Mouse (Mus musculus) cortical plate, adult 2 months (tissue): ENCODE measurements at regions not wholly inside any gene's neighbourhood (a gene's known extent, or its start where the extent isn't known, plus 50 kb on each side); places are given as distances from the start of the nearest gene placed in this dataset.

Experiments
- H3K27ac ChIP-seq: fragments of 200-500 bp; 2 replicates; pipeline ENCODE4 v1.5.1; 2012; ENCODE audit warnings: low read length, control low read depth, inconsistent platforms; ENCODE audit not compliant: insufficient read depth
- H3K4me1 ChIP-seq: fragments of 200-500 bp; 2 replicates; pipeline ENCODE4 v1.6.1; 2011; ENCODE audit warnings: low read length; ENCODE audit not compliant: control insufficient read depth, insufficient read depth
- H3K4me3 ChIP-seq: fragments of 200-500 bp; 2 replicates; pipeline ENCODE4 v1.5.1; 2011; ENCODE audit warnings: mild to moderate bottlenecking, low read length, control low read depth; ENCODE audit not compliant: insufficient read depth
- CTCF ChIP-seq: fragments of 200-500 bp; IDR thresholded peaks from 2 replicates; pipeline ENCODE4 v1.5.1; 2011; ENCODE audit warnings: mild to moderate bottlenecking, control low read depth, low read length; ENCODE audit not compliant: insufficient read depth; ENCODE audit errors: extremely low read depth
- POLR2A ChIP-seq: fragments of 200-500 bp; IDR thresholded peaks from 2 replicates; pipeline ENCODE4 v1.6.1; 2011; ENCODE audit warnings: mild to moderate bottlenecking, low read length, control low read depth; ENCODE audit not compliant: insufficient read depth; ENCODE audit errors: extremely low read depth

- H3K4me1 ChIP-seq: no peaks in the 10 kb centered on the region
- H3K4me3 ChIP-seq: no peak overlapping the region
- TF ChIP-seq POLR2A (no peak), CTCF (no peak)
- no peak overlapping the region for H3K27ac ChIP-seq
Observed at GRCm38 (mm10) chr6:103183355-103183754, 327.0 kb upstream of the Chl1 start.

GRCm38 (mm10) chr6:103196838-103197237 is 313.5 kb upstream of the Chl1 start:
- H3K27ac ChIP-seq: no peak overlapping the region
- H3K4me3 ChIP-seq: no peak overlapping the region
- TF ChIP-seq POLR2A: no peak
- no peak for TF ChIP-seq CTCF
- no peaks in the 10 kb centered on the region for H3K4me1 ChIP-seq

- TF ChIP-seq CTCF (no peak), POLR2A (no peak)
- no peak overlapping the region for H3K4me3 ChIP-seq
Observed at GRCm38 (mm10) chr6:103201605-103202004, 308.8 kb upstream of the Chl1 start.

GRCm38 (mm10) chr6:103209202-103209601 is 301.2 kb upstream of the Chl1 start:
- no peaks in the 10 kb centered on the region for H3K4me1 ChIP-seq
- no peak overlapping the region for H3K4me3 ChIP-seq
- no peak overlapping the region for H3K27ac ChIP-seq
- TF ChIP-seq POLR2A: no peak
- TF ChIP-seq CTCF: no peak

More at GRCm38 (mm10) chr6:103201605-103202004, 308.8 kb upstream of the Chl1 start:
- Histone ChIP-seq H3K27ac (no peak overlapping the region), H3K4me1 (no peaks in the 10 kb centered on the region)

GRCm38 (mm10) chr6:103213160-103213559 is 297.2 kb upstream of the Chl1 start:
- Histone ChIP-seq H3K27ac (no peak overlapping the region), H3K4me3 (no peak overlapping the region), H3K4me1 (no peaks in the 10 kb centered on the region)
- TF ChIP-seq CTCF: no peak
- TF ChIP-seq POLR2A: no peak

GRCm38 (mm10) chr6:103236896-103237295 is 273.5 kb upstream of the Chl1 start:
- Histone ChIP-seq H3K4me3 (no peak overlapping the region), H3K27ac (no peak overlapping the region), H3K4me1 (no peaks in the 10 kb centered on the region)
- TF ChIP-seq POLR2A (no peak), CTCF (no peak)

- Histone ChIP-seq H3K4me1 (no peaks in the 10 kb centered on the region), H3K4me3 (no peak overlapping the region), H3K27ac (no peak overlapping the region)
- TF ChIP-seq POLR2A (no peak), CTCF (no peak)
Observed at GRCm38 (mm10) chr6:103268984-103269383, 241.4 kb upstream of the Chl1 start.

GRCm38 (mm10) chr6:103272216-103272615 is 238.2 kb upstream of the Chl1 start:
- no peak overlapping the region for H3K27ac ChIP-seq
- no peak for TF ChIP-seq CTCF
- no peak for TF ChIP-seq POLR2A
- no peaks in the 10 kb centered on the region for H3K4me1 ChIP-seq
- H3K4me3 ChIP-seq: no peak overlapping the region

- TF ChIP-seq POLR2A: no peak
- TF ChIP-seq CTCF: no peak
- no peak overlapping the region for H3K27ac ChIP-seq
Observed at GRCm38 (mm10) chr6:103275071-103275470, 235.3 kb upstream of the Chl1 start.

GRCm38 (mm10) chr6:103275476-103275875 is 234.9 kb upstream of the Chl1 start:
- Histone ChIP-seq H3K4me3 (no peak overlapping the region), H3K27ac (no peak overlapping the region), H3K4me1 (no peaks in the 10 kb centered on the region)
- TF ChIP-seq CTCF (no peak), POLR2A (no peak)

More at GRCm38 (mm10) chr6:103275071-103275470, 235.3 kb upstream of the Chl1 start:
- Histone ChIP-seq H3K4me1 (no peaks in the 10 kb centered on the region), H3K4me3 (no peak overlapping the region)

- Histone ChIP-seq H3K4me3 (no peak overlapping the region), H3K27ac (no peak overlapping the region), H3K4me1 (no peaks in the 10 kb centered on the region)
- TF ChIP-seq CTCF: no peak
- no peak for TF ChIP-seq POLR2A
Observed at GRCm38 (mm10) chr6:103296015-103296414, 214.4 kb upstream of the Chl1 start.
